Mouse (Mus musculus) bone marrow, adult 2 months (tissue): Measurements from ENCODE around the gene Aifm2. TPM values are rescaled to one million over a fixed set of nuclear protein-coding genes. Genes with fewer than 3 reads are reported as not detected.

Experiments used
- H3K27ac ChIP-seq: fragments of 200-500 bp; 2 replicates; pipeline ENCODE4 v1.5.1; 2012; ENCODE audit warnings: low read depth, mild to moderate bottlenecking, control low read depth, inconsistent platforms, low read length; ENCODE audit not compliant: control insufficient read depth, poor library complexity, insufficient read depth
- H3K4me1 ChIP-seq: fragments of 200-500 bp; 2 replicates; pipeline ENCODE4 v1.6.1; 2011; ENCODE audit warnings: low read length; ENCODE audit not compliant: control insufficient read depth, insufficient read depth
- H3K4me3 ChIP-seq: fragments of 200-500 bp; replicated peaks from 2 replicates; pipeline ENCODE3; 2011; ENCODE audit warnings: mild to moderate bottlenecking, low read depth, low read length, control low read depth; ENCODE audit not compliant: control insufficient read depth
- CTCF ChIP-seq: fragments of 200-500 bp; IDR thresholded peaks from 2 replicates; pipeline ENCODE4 v1.5.1; 2011; ENCODE audit warnings: low read length, control low read depth; ENCODE audit not compliant: control insufficient read depth, insufficient read depth
- POLR2A ChIP-seq: fragments of 200-500 bp; IDR thresholded peaks from 2 replicates; pipeline ENCODE4 v1.6.1; 2011; ENCODE audit warnings: low read depth, mild to moderate bottlenecking, control low read depth, low read length, borderline replicate concordance; ENCODE audit not compliant: control insufficient read depth
- WGBS: fragments of 180-500 bp; shearing (Covaris S2); methylation state at CpG from one replicate; pipeline ENCODE4 v1.1.7; 2018; 5-methylcytosine and 5-hydroxymethylcytosine counted together
- polyA plus RNA-seq: library from polyadenylated mRNA; stranded (reverse); fragments of >200 nt; gene quantifications from 2 replicates; pipeline ENCODE4 v1.2.4, GENCODE M21; 2011; ENCODE audit warnings: low replicate concordance; ENCODE audit not compliant: missing spikeins, insufficient read depth, insufficient read length

Gene Aifm2
- polyA plus RNA-seq, 1 experiment = 14.9 TPM

DNA sequence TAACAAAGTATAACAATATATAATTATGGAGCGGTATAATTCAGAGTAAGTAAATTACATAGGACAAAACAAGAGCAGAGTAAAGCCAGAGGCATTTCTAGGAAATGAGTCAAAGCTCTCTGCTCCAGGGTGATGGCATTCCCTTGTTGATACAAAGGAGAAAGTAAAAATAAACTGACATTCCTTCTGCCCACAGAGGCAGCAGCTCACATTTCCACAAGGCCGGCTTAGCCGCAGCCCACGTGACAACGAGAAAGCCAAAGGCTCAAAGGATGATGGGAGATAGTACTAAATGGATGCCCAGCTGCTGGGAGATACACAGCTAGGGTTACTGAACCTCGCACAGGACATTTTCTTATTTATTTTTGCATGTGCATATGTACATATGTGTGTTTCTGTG lies 44.8 kb downstream of the Aifm2 start:
- no peak for TF ChIP-seq CTCF
- TF ChIP-seq POLR2A = no peak
- WGBS = 72% methylated on average over 6 of the region's 6 CpGs
- Histone ChIP-seq H3K27ac (no peak overlapping the region), H3K4me1 (no peaks in the 10 kb centered on the region), H3K4me3 (no peak overlapping the region)

DNA sequence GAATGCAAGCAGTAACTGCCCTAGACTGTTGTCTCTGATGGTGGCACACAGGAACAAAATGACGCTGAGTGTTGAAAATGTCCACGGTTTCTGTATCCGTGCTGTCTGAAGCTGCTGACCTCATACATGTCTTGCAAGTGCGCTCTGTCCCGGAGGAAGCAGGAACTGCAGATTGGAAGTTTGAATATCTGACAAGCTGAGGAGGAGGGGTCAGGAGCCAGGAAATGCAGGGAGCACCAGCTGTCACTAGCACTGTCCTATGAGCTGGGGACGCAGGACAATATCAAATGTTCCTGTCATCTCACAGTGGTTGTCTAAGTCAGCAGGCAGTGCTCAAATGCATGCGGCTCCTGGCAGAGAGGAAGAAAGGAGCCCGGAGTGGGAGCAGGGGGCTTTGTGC lies 49.6 kb downstream of the Aifm2 start:
- Histone ChIP-seq H3K27ac (no peak overlapping the region), H3K4me3 (no peak overlapping the region), H3K4me1 (no peaks in the 10 kb centered on the region)
- no peak for TF ChIP-seq CTCF
- no peak for TF ChIP-seq POLR2A
- WGBS = 76% methylated on average over 8 of the region's 8 CpGs

DNA sequence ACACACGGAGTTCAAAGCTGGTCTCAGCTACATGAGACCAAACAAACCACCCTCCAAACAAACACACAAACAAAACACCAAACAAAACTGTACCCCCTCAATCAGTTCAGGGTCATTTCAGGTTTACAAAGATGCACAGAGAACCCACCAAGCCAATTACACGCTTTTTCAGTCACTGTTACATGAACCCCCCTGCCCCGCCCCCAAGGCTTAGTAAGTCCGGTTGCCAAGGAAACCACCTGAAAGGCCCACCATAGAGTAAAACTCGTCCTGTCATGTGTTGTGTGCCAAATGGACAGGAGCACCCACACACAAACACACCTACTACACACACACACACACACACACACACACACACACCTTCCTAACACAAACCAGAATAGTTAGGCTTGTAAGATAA lies 50.5 kb downstream of the Aifm2 start:
- Histone ChIP-seq H3K4me1 (no peaks in the 10 kb centered on the region), H3K4me3 (no peak overlapping the region), H3K27ac (no peak overlapping the region)
- WGBS = 65% methylated on average over 5 of the region's 5 CpGs
- TF ChIP-seq POLR2A = no peak
- TF ChIP-seq CTCF = no peak

DNA sequence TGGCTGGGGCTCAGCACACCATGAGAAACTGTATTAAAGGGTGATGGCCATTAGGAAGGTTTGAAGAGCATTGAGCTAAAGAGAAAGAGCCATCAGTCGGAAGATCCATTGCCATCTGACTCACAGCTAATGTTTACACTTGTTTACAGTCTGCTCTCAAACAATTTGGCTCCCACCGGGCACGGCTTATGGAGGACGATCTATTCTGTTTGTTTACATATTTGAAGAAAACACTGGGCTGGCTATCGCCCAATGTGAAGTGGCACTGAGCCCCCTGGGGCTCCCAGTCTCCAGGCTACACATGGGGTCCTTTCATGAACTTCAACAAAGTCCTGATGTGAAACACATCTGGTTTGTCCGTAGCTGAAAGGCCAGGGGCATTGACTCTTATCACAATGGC lies 51.7 kb downstream of the Aifm2 start:
- Histone ChIP-seq H3K4me3 (no peak overlapping the region), H3K4me1 (no peaks in the 10 kb centered on the region), H3K27ac (no peak overlapping the region)
- no peak for TF ChIP-seq POLR2A
- TF ChIP-seq CTCF = no peak
- WGBS = 66% methylated on average over 6 of the region's 6 CpGs

GRCm38 (mm10) chr10:61781461-61782128 lies 66.5 kb downstream of the Aifm2 start:
- H3K4me1 ChIP-seq = no peaks in the 10 kb centered on the region
- TF ChIP-seq CTCF (no peak), POLR2A (no peak)
- WGBS = 56% methylated on average over 9 of the region's 9 CpGs
- H3K27ac ChIP-seq = no peak overlapping the region
- H3K4me3 ChIP-seq = no peak overlapping the region

DNA sequence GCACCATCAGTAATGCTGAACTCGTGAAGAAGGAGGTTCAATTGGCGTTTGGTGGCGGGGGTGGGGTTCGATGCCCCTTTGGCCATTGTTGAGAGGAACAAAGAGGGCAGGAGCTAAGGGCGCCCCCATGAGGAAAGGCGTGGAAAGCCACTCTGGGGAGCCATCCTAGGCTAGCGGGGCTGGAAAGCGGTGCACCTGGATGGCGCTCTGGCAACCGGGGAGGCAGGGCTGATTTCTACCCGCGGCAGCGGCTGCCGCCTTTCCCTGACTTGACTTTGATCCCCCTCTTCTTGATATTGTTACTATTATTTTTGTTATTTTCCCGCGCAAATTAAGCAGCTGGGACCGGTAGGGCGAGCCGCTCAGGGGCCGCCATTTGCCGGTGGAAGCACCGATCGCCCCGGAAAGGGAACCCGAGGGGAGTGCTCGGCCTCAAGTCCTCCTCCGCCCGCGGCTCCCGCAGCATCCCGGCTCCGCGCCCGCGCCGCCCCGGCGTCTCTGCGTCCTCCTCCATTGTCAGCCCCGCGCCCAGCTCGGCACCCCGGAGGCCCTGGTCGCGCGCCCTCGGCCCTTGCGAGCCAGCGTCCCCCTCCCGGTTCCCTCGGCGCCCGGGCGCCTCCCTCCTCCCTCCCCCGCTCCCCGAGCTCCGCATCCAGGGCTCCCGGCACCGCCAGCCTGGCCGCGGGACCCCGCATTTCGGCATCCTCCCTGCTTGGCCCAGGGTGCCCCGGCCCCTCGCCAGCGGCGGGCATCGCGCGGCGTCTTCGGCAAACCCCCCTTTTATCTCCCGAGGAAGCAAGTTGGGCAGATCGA lies 67.9 kb downstream of the Aifm2 start:
- TF ChIP-seq POLR2A (no peak), CTCF (no peak)
- Histone ChIP-seq H3K4me1 (no peaks in the 10 kb centered on the region), H3K27ac (no peak overlapping the region; the same call in 1 of the 2 replicates), H3K4me3 (no peak overlapping the region)
- WGBS = 2% methylated on average over 73 of the region's 74 CpGs

GRCm38 (mm10) chr10:61783621-61784251 lies 68.7 kb downstream of the Aifm2 start, which contains the start of gene H2afy2:
Gene H2afy2, minus strand, starts transcription at chr10:61784147.
- TF ChIP-seq CTCF (no peak), POLR2A (no peak)
- H3K4me1 ChIP-seq = no peaks in the 10 kb centered on the region
- 2% methylated on average over 50 of the region's 50 CpGs for WGBS
- no peak within 1 kb of the TSS for H3K4me3 ChIP-seq
- H3K27ac ChIP-seq = no peak within 1 kb of the TSS; the same call in 1 of the 2 replicates

DNA sequence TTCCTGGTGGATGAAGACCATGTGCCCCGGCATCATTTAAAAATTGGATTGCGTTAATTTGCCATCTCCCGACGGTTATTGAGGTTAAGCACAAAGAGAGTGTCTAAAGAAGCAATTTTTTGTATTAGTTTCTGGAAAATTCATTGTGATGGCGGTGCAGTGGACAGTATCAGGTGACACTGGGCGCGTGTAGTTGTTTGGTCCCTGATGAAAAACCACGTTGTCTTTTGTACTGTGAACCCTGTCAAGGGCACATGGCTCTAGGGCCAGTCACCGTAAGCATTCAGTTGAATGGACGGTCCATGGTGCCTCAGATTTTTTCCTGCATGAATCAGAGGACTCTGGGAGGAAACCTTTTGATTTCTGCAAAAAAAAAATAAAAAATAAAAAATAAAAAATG lies 69.4 kb downstream of the Aifm2 start:
- 63% methylated on average over 10 of the region's 10 CpGs for WGBS
- H3K4me3 ChIP-seq = no peak overlapping the region

More for the DNA sequence above, 69.4 kb downstream of the Aifm2 start:
- Histone ChIP-seq H3K4me1 (no peaks in the 10 kb centered on the region), H3K27ac (no peak overlapping the region)
- TF ChIP-seq POLR2A (no peak), CTCF (no peak)
